ENCODE assay signal across 22 mouse cellular contexts in the genomic region with DNA sequence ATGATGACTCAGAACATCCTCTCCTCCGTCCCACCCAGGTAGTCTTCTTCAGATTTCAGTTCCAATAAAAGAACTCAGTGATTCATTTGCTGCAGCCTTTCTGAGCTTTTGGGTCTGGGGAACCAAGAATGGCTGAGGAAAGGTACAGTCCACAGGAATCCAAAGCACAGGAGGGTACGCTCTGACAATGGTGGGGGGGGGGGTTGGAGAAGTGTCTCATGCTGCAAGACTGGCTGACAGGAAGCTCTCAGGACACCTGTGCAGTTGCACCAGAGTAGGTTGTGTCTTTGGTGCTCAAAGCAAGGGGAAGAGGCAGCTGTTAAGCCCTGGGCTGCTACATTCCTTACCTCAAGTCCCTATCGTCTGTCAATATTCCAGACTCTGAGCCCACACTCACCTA.
DNase-seq lines count a peak whose midpoint lies in the region; ATAC-seq and TF ChIP-seq lines count a peak whose summit lies in the region.
"Had no signal": no experiment of that assay in that cellular context is flagged by ENCODE, and none has a peak within 500 bp of the region (broad histone marks: within the 10 kb centered on the region; RNA-seq: fewer than 3 reads in every experiment).

No protein-coding gene starts in this region.

- H3K4me2 ChIP-seq in midbrain, embryonic 13.5 days (replicated peaks) = no peak overlapping the region
- H3K4me2 ChIP-seq: forebrain, embryonic 13.5 days; heart, embryonic 13.5 days; hindbrain, embryonic 12.5 days had no signal

- no peak overlapping the region for H3K4me3 ChIP-seq in thymus, adult 2 months (ENCODE audit: control insufficient read depth, insufficient read depth, low read length)
- no peak overlapping the region for H3K4me3 ChIP-seq in midbrain, embryonic 13.5 days (replicated peaks)
- H3K4me3 ChIP-seq: forebrain, embryonic 10.5 days; forebrain, embryonic 13.5 days; heart, adult 2 months; heart, embryonic 10.5 days; heart, embryonic 13.5 days; hindbrain, embryonic 12.5 days had no signal

- no peak for TF ChIP-seq CTCF in thymus, adult 2 months (IDR thresholded peaks at IDR 0.05; ENCODE audit: borderline replicate concordance, control insufficient read depth, extremely low read depth, insufficient read depth, low read length, poor library complexity)

- H3K27me3 ChIP-seq in thymus, adult 2 months (ENCODE audit: control insufficient read depth, insufficient read depth, low read length) = no peaks in the 10 kb centered on the region
- no peaks in the 10 kb centered on the region for H3K27me3 ChIP-seq in midbrain, embryonic 13.5 days
- H3K27me3 ChIP-seq: forebrain, embryonic 13.5 days; heart, embryonic 13.5 days; hindbrain, embryonic 12.5 days had no signal

- H3K27ac ChIP-seq in thymus, adult 2 months (ENCODE audit: control insufficient read depth, insufficient read depth, low read length) = peak overlapping the region; percentile 37; the same call in 1 of the 2 replicates
- H3K27ac ChIP-seq in midbrain, embryonic 13.5 days = no peak overlapping the region
- H3K27ac ChIP-seq: forebrain, embryonic 10.5 days; forebrain, embryonic 13.5 days; heart, adult 2 months; heart, embryonic 10.5 days; heart, embryonic 13.5 days; hindbrain, embryonic 12.5 days had no signal

- 23% methylated on average over 3 of the region's 3 CpGs for WGBS in thymus, adult 2 months
- 89% methylated on average over 3 of the region's 3 CpGs for WGBS in midbrain, embryonic 13.5 days

- TF ChIP-seq POLR2A in thymus, adult 2 months (IDR thresholded peaks at IDR 0.05; ENCODE audit: control insufficient read depth, extremely low read depth, insufficient read depth, low read length, poor library complexity) = no peak

- H3K36me3 ChIP-seq in thymus, adult 2 months (ENCODE audit: control insufficient read depth, insufficient read depth, low read length) = no peaks in the 10 kb centered on the region
- H3K36me3 ChIP-seq in midbrain, embryonic 13.5 days = no peaks in the 10 kb centered on the region
- H3K36me3 ChIP-seq: forebrain, embryonic 10.5 days; heart, embryonic 10.5 days; heart, embryonic 13.5 days; hindbrain, embryonic 12.5 days had no signal

- no peak overlapping the region for H3K9ac ChIP-seq in midbrain, embryonic 13.5 days (replicated peaks)
- H3K9ac ChIP-seq: forebrain, embryonic 13.5 days; heart, embryonic 13.5 days; hindbrain, embryonic 12.5 days had no signal

- peak; percentile 51 for DNase-seq in thymus, adult 2 months
- DNase-seq in thymus, postnatal 10 days (ENCODE audit: low spot score in 2 of 2) = no peak
- peak; percentile 39 for DNase-seq in CD4-positive, CD25-positive, alpha-beta regulatory T cell, adult 2 months (ENCODE audit: low read depth, low spot score)
- peak; percentile 55 for DNase-seq in thymus, postnatal 25 days
- DNase-seq in adrenal gland, adult 8-10 months = no peak
- DNase-seq: adrenal gland, postnatal 10 days; adrenal gland, postnatal 36 days; cerebellum, adult 18-20 months; cerebellum, adult 9-10 months; cerebellum, postnatal 14 days; gastrocnemius, postnatal 25 days; heart, adult 2 months had no signal

- ATAC-seq in inflammation-experienced regulatory T-cells, adult 6 months = peak; percentile 60
- ATAC-seq in megakaryocyte-erythroid progenitor cell, adult 5-6 weeks (replicated peaks; ENCODE audit: low FRiP score, low TSS enrichment, poor library complexity, severe bottlenecking) = no peak
- no peak for ATAC-seq in midbrain, embryonic 13.5 days
- ATAC-seq: forebrain, embryonic 13.5 days; forebrain, embryonic 16.5 days; hindbrain, embryonic 16.5 days had no signal

- H3K4me1 ChIP-seq in thymus, adult 2 months (replicated peaks; ENCODE audit: control insufficient read depth, insufficient read depth, low read length) = peaks cover 41% of the 10 kb centered on the region
- no peaks in the 10 kb centered on the region for H3K4me1 ChIP-seq in midbrain, embryonic 13.5 days (replicated peaks)
- H3K4me1 ChIP-seq: forebrain, embryonic 13.5 days had no signal

- H3K9me3 ChIP-seq in midbrain, embryonic 13.5 days = no peaks in the 10 kb centered on the region
- H3K9me3 ChIP-seq: forebrain, embryonic 10.5 days; forebrain, embryonic 13.5 days; heart, embryonic 10.5 days; heart, embryonic 13.5 days; hindbrain, embryonic 12.5 days had no signal

Comparison
In these comparisons a context has a peak if more than half of its experiments do, and no peak if none do; other contexts are left out.
1. DNase-seq: peak in thymus, adult 2 months (single experiment), CD4-positive, CD25-positive, alpha-beta regulatory T cell, adult 2 months (single experiment) and thymus, postnatal 25 days (single experiment); none in thymus, postnatal 10 days (0 of 2) and adrenal gland, adult 8-10 months (single experiment).